Mouse (Mus musculus) kidney, postnatal 10 days (tissue): ENCODE measurements around the gene Trim14.
"Not testable (repeated sequence)": the region's sequence is repeated elsewhere in the genome, so short reads cannot be mapped to it uniquely, and the experiment has no call there.

Experiments
- DNase-seq: peaks from one replicate; pipeline ENCODE4 v3.0.0; 2021; ENCODE audit warnings: mixed read lengths

Gene Trim14

GRCm38 (mm10) chr4:46535840-46536361, at the start of gene Trim14:
Trim14 (minus strand) TSS chr4:46536141.
- DNase-seq = peak; percentile 57

GRCm38 (mm10) chr4:46585041-46585810, 49.3 kb upstream of the Trim14 start:
- no peak for DNase-seq

GRCm38 (mm10) chr4:46584536-46584935, 48.6 kb upstream of the Trim14 start:
- not testable (repeated sequence) for DNase-seq

GRCm38 (mm10) chr4:46584084-46584483, 48.1 kb upstream of the Trim14 start:
- not testable (repeated sequence) for DNase-seq

GRCm38 (mm10) chr4:46582024-46582423, 46.1 kb upstream of the Trim14 start:
- not testable (repeated sequence) for DNase-seq

GRCm38 (mm10) chr4:46581577-46581976, 45.6 kb upstream of the Trim14 start:
- DNase-seq = peak; percentile 1

GRCm38 (mm10) chr4:46580799-46581243, 44.9 kb upstream of the Trim14 start:
- DNase-seq = not testable (repeated sequence)

GRCm38 (mm10) chr4:46578796-46579346, 42.9 kb upstream of the Trim14 start:
- DNase-seq = not testable (repeated sequence)

- DNase-seq = no peak
Observed at GRCm38 (mm10) chr4:46578228-46578627, 42.3 kb upstream of the Trim14 start.

- not testable (repeated sequence) for DNase-seq
Observed at GRCm38 (mm10) chr4:46575509-46576284, 39.8 kb upstream of the Trim14 start.

GRCm38 (mm10) chr4:46574841-46575240, 38.9 kb upstream of the Trim14 start:
- peak; percentile 3 for DNase-seq

GRCm38 (mm10) chr4:46574024-46574753, 38.2 kb upstream of the Trim14 start:
- DNase-seq = peak; percentile 5

- DNase-seq = peak; percentile 0
Observed at GRCm38 (mm10) chr4:46572616-46573015, 36.7 kb upstream of the Trim14 start.

- DNase-seq = no peak
Observed at GRCm38 (mm10) chr4:46571744-46572143, 35.8 kb upstream of the Trim14 start.

GRCm38 (mm10) chr4:46569671-46570070, 33.7 kb upstream of the Trim14 start:
- peak; percentile 6 for DNase-seq

- no peak for DNase-seq
Observed at GRCm38 (mm10) chr4:46568169-46568568, 32.2 kb upstream of the Trim14 start.

GRCm38 (mm10) chr4:46566931-46567671, 31.2 kb upstream of the Trim14 start:
- no peak for DNase-seq

GRCm38 (mm10) chr4:46565393-46565955, 29.5 kb upstream of the Trim14 start:
- DNase-seq = no peak

GRCm38 (mm10) chr4:46564247-46564646, 28.3 kb upstream of the Trim14 start:
- DNase-seq = no peak

GRCm38 (mm10) chr4:46563847-46564246, 27.9 kb upstream of the Trim14 start:
- peak; percentile 24 for DNase-seq

- peak; percentile 1 for DNase-seq
Observed at GRCm38 (mm10) chr4:46562841-46563240, 26.9 kb upstream of the Trim14 start.
